Mouse (Mus musculus) urinary bladder, adult 18-20 months (tissue): ENCODE results near the gene Stk24.

Experiments
- DNase-seq, 2 experiments: peaks; one replicate each; pipeline ENCODE4 v3.0.0; 2022; ENCODE audit warnings: low spot score in 2 of 2, mixed read lengths in 2 of 2

The Stk24 gene

GRCm38 (mm10) chr14:121351737-121352136 is 28.1 kb downstream of the Stk24 start:
- DNase-seq: no peak

- no peak for DNase-seq
Measured at GRCm38 (mm10) chr14:121350011-121350410, 29.8 kb downstream of the Stk24 start.

- no peak for DNase-seq
Measured at GRCm38 (mm10) chr14:121349291-121349690, 30.5 kb downstream of the Stk24 start.

- no peak for DNase-seq
Measured at GRCm38 (mm10) chr14:121348256-121348655, 31.6 kb downstream of the Stk24 start.

GRCm38 (mm10) chr14:121347134-121347533 is 32.7 kb downstream of the Stk24 start:
- no peak for DNase-seq

GRCm38 (mm10) chr14:121346654-121347053 is 33.2 kb downstream of the Stk24 start:
- no peak for DNase-seq

GRCm38 (mm10) chr14:121346053-121346452 is 33.8 kb downstream of the Stk24 start:
- no peak for DNase-seq

- no peak for DNase-seq
Measured at GRCm38 (mm10) chr14:121344928-121345327, 34.9 kb downstream of the Stk24 start.

GRCm38 (mm10) chr14:121342885-121343284 is 36.9 kb downstream of the Stk24 start:
- no peak for DNase-seq

- DNase-seq: no peak
Measured at GRCm38 (mm10) chr14:121339951-121340401, 39.8 kb downstream of the Stk24 start.

GRCm38 (mm10) chr14:121338819-121339573 is 40.8 kb downstream of the Stk24 start:
- no peak for DNase-seq

- no peak for DNase-seq
Measured at GRCm38 (mm10) chr14:121330090-121330408, 49.8 kb downstream of the Stk24 start.

GRCm38 (mm10) chr14:121329401-121330089 is 50.3 kb downstream of the Stk24 start:
- DNase-seq: no peak

GRCm38 (mm10) chr14:121328878-121329277 is 50.9 kb downstream of the Stk24 start:
- no peak for DNase-seq

GRCm38 (mm10) chr14:121326432-121326831 is 53.4 kb downstream of the Stk24 start:
- DNase-seq: no peak

- DNase-seq: no peak
Measured at GRCm38 (mm10) chr14:121324521-121325330, 55.1 kb downstream of the Stk24 start.

GRCm38 (mm10) chr14:121322641-121323040 is 57.2 kb downstream of the Stk24 start:
- no peak for DNase-seq

GRCm38 (mm10) chr14:121322150-121322549 is 57.7 kb downstream of the Stk24 start:
- no peak for DNase-seq

GRCm38 (mm10) chr14:121318382-121318781 is 61.4 kb downstream of the Stk24 start:
- DNase-seq: no peak

GRCm38 (mm10) chr14:121317312-121317671 is 62.5 kb downstream of the Stk24 start:
- no peak for DNase-seq

- DNase-seq: no peak
Measured at GRCm38 (mm10) chr14:121316631-121317311, 63.0 kb downstream of the Stk24 start.

- no peak for DNase-seq
Measured at GRCm38 (mm10) chr14:121316136-121316535, 63.7 kb downstream of the Stk24 start.
